Mouse (Mus musculus): ENCODE data around the gene Slc8b1.

The Slc8b1 gene

GRCm38 (mm10) chr5:120526311-120526710 is 15.3 kb downstream of the Slc8b1 start:
- no peak for DNase-seq (ENCODE audit: low read depth)

- DNase-seq (ENCODE audit: low read depth): no peak
Measured at GRCm38 (mm10) chr5:120527296-120527964, 16.5 kb downstream of the Slc8b1 start.

GRCm38 (mm10) chr5:120531631-120532030 is 20.7 kb downstream of the Slc8b1 start:
- no peak for DNase-seq (ENCODE audit: low read depth)

GRCm38 (mm10) chr5:120534071-120534685 is 23.2 kb downstream of the Slc8b1 start:
- no peak for DNase-seq (ENCODE audit: low read depth)

GRCm38 (mm10) chr5:120534686-120535075 is 23.7 kb downstream of the Slc8b1 start:
- no peak for DNase-seq (ENCODE audit: low read depth)

- DNase-seq (ENCODE audit: low read depth): no peak
Measured at GRCm38 (mm10) chr5:120536046-120536445, 25.1 kb downstream of the Slc8b1 start.

- DNase-seq (ENCODE audit: low read depth): no peak
Measured at GRCm38 (mm10) chr5:120536632-120537031, 25.7 kb downstream of the Slc8b1 start.

- DNase-seq (ENCODE audit: low read depth): no peak
Measured at GRCm38 (mm10) chr5:120548236-120548850, 37.4 kb downstream of the Slc8b1 start.

- no peak for DNase-seq (ENCODE audit: low read depth)
Measured at GRCm38 (mm10) chr5:120550137-120550536, 39.2 kb downstream of the Slc8b1 start.

GRCm38 (mm10) chr5:120550673-120551072 is 39.7 kb downstream of the Slc8b1 start:
- DNase-seq (ENCODE audit: low read depth): no peak

GRCm38 (mm10) chr5:120555871-120556270 is 44.9 kb downstream of the Slc8b1 start:
- DNase-seq (ENCODE audit: low read depth): no peak

- no peak for DNase-seq (ENCODE audit: low read depth)
Measured at GRCm38 (mm10) chr5:120558041-120558440, 47.1 kb downstream of the Slc8b1 start.

- DNase-seq (ENCODE audit: low read depth): no peak
Measured at GRCm38 (mm10) chr5:120558762-120559161, 47.8 kb downstream of the Slc8b1 start.

- no peak for DNase-seq (ENCODE audit: low read depth)
Measured at GRCm38 (mm10) chr5:120560129-120560615, 49.2 kb downstream of the Slc8b1 start.

- no peak for DNase-seq (ENCODE audit: low read depth)
Measured at GRCm38 (mm10) chr5:120560616-120561311, 49.8 kb downstream of the Slc8b1 start.

GRCm38 (mm10) chr5:120562956-120563913 is 52.3 kb downstream of the Slc8b1 start:
- DNase-seq (ENCODE audit: low read depth): no peak

GRCm38 (mm10) chr5:120563914-120564311 is 52.9 kb downstream of the Slc8b1 start:
- no peak for DNase-seq (ENCODE audit: low read depth)

- DNase-seq (ENCODE audit: low read depth): no peak
Measured at GRCm38 (mm10) chr5:120565171-120565905, 54.4 kb downstream of the Slc8b1 start.

GRCm38 (mm10) chr5:120566101-120566500 is 55.1 kb downstream of the Slc8b1 start:
- no peak for DNase-seq (ENCODE audit: low read depth)

GRCm38 (mm10) chr5:120566681-120567252 is 55.8 kb downstream of the Slc8b1 start:
- no peak for DNase-seq (ENCODE audit: low read depth)
